Mouse (Mus musculus): ENCODE measurements around the gene Btbd11.

Btbd11 gene

GRCm38 (mm10) chr10:85518111-85518409 lies 131.4 kb downstream of the Btbd11 start:
- no peak for DNase-seq (ENCODE audit: low spot score in 2 of 2)

GRCm38 (mm10) chr10:85522220-85522760 lies 135.7 kb downstream of the Btbd11 start:
- DNase-seq (ENCODE audit: low spot score in 2 of 2), result no peak

GRCm38 (mm10) chr10:85525267-85526015 lies 138.8 kb downstream of the Btbd11 start:
- DNase-seq (ENCODE audit: low spot score in 2 of 2), result no peak

- no peak for DNase-seq (ENCODE audit: low spot score in 2 of 2)
Measured at GRCm38 (mm10) chr10:85526657-85527056, 140.0 kb downstream of the Btbd11 start.

- DNase-seq (ENCODE audit: low spot score in 2 of 2), result no peak
Measured at GRCm38 (mm10) chr10:85527722-85528121, 141.1 kb downstream of the Btbd11 start.

GRCm38 (mm10) chr10:85533192-85533710 lies 146.6 kb downstream of the Btbd11 start:
- no peak for DNase-seq (ENCODE audit: low spot score in 2 of 2)

- no peak for DNase-seq (ENCODE audit: low spot score in 2 of 2)
Measured at GRCm38 (mm10) chr10:85538051-85538753, 151.6 kb downstream of the Btbd11 start.

GRCm38 (mm10) chr10:85539510-85540120 lies 153.0 kb downstream of the Btbd11 start:
- DNase-seq (ENCODE audit: low spot score in 2 of 2), result no peak

- peak in 1 of 2 experiments; percentile 9 for DNase-seq (ENCODE audit: low spot score in 2 of 2)
Measured at GRCm38 (mm10) chr10:85540311-85541093, 153.9 kb downstream of the Btbd11 start.

- no peak for DNase-seq (ENCODE audit: low spot score in 2 of 2)
Measured at GRCm38 (mm10) chr10:85541481-85541880, 154.9 kb downstream of the Btbd11 start.

GRCm38 (mm10) chr10:85541892-85542630 lies 155.4 kb downstream of the Btbd11 start:
- DNase-seq (ENCODE audit: low spot score in 2 of 2), result no peak

- DNase-seq (ENCODE audit: low spot score in 2 of 2), result no peak
Measured at GRCm38 (mm10) chr10:85543281-85543680, 156.7 kb downstream of the Btbd11 start.

GRCm38 (mm10) chr10:85544991-85545390 lies 158.4 kb downstream of the Btbd11 start:
- no peak for DNase-seq (ENCODE audit: low spot score in 2 of 2)

- DNase-seq (ENCODE audit: low spot score in 2 of 2), result no peak
Measured at GRCm38 (mm10) chr10:85555193-85555592, 168.6 kb downstream of the Btbd11 start.

GRCm38 (mm10) chr10:85561418-85561817 lies 174.8 kb downstream of the Btbd11 start:
- DNase-seq (ENCODE audit: low spot score in 2 of 2), result no peak

- DNase-seq (ENCODE audit: low spot score in 2 of 2), result no peak
Measured at GRCm38 (mm10) chr10:85571456-85571855, 184.8 kb downstream of the Btbd11 start.

- DNase-seq (ENCODE audit: low spot score in 2 of 2), result no peak
Measured at GRCm38 (mm10) chr10:85572571-85572970, 186.0 kb downstream of the Btbd11 start.

- DNase-seq (ENCODE audit: low spot score in 2 of 2), result no peak
Measured at GRCm38 (mm10) chr10:85577891-85578420, 191.3 kb downstream of the Btbd11 start.

- no peak for DNase-seq (ENCODE audit: low spot score in 2 of 2)
Measured at GRCm38 (mm10) chr10:85578571-85579465, 192.2 kb downstream of the Btbd11 start.

- DNase-seq (ENCODE audit: low spot score in 2 of 2), result no peak
Measured at GRCm38 (mm10) chr10:85587758-85588157, 201.1 kb downstream of the Btbd11 start.

Measured in frontal cortex, postnatal 25 days (tissue).